Comparison of ENCODE assay signal across 12 mouse cellular contexts in the genomic region with DNA sequence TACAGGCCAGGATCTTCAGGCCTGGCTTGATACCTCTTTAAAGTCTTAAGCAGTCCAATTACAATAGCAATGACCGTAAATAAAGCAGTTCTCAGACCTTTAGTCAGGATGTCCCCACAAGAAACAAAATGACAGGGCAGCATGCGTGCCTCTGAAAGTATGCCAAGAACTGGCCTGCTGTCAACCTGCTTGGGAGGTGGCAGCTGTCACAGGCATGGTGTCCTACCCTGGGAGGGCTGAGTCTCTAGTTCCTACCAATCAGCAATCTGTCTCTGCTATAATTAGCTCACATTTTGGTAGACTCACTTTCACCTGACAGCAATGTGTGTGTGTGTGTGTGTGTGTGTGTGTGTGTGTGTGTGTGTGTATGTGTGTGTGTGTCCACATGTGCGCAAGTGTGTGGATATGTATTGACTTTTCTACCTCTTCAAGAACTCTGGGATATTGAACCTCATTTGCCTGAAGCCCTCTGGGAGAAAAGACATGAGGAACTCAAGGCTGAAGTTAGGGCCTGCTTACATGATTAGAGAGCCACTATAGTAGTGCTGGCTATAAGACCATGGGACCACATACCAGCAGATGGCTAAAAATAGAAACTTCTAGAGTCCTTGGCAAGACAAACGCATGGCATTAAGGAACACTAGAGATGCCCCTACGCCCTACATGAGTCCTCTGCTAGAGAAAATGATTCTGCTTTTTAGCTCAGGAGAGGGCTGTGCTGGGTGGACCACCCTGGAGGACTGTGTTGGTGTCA. TPM values are rescaled to one million over a fixed set of nuclear protein-coding genes. Genes with fewer than 3 reads are reported as not detected.
DNase-seq lines count a peak whose midpoint lies in the region; ATAC-seq and TF ChIP-seq lines count a peak whose summit lies in the region.
"Had no signal": no experiment of that assay in that cellular context is flagged by ENCODE, and none has a peak within 500 bp of the region (broad histone marks: within the 10 kb centered on the region; RNA-seq: fewer than 3 reads in every experiment).

No protein-coding gene starts in this region.

- peak; percentile 56 for DNase-seq in midbrain, postnatal 0 days (ENCODE audit: low spot score)
- no peak for DNase-seq in midbrain, embryonic 14.5 days
- DNase-seq in cerebellum, adult 9-10 months: peak; percentile 92
- peak in 1 of 2 experiments; percentile 69 for DNase-seq in heart, adult 2 months
- DNase-seq in heart, postnatal 4 days: peak; percentile 67
- no peak for DNase-seq in thymus, postnatal 25 days
- no peak for DNase-seq in lung, adult 2 months
- DNase-seq in layer of hippocampus, postnatal 36 days: no peak
- DNase-seq: adrenal gland, postnatal 14 days; forebrain, postnatal 0 days had no signal

- ATAC-seq in midbrain, postnatal 0 days (ENCODE audit: low FRiP score): no peak
- no peak for ATAC-seq in midbrain, embryonic 14.5 days (ENCODE audit: low FRiP score, low TSS enrichment)
- ATAC-seq: forebrain, postnatal 0 days; Patski had no signal

- no peaks in the 10 kb centered on the region for H3K79me2 ChIP-seq in heart, adult 2 months (replicated peaks; ENCODE audit: control insufficient read depth, insufficient read depth, low read length)

- TF ChIP-seq EP300 in heart, adult 2 months (IDR thresholded peaks at IDR 0.05; ENCODE audit: insufficient read depth, low read depth, low read length): peak; percentile 77

- H3K27me3 ChIP-seq in midbrain, postnatal 0 days (ENCODE audit: insufficient read depth, low read length): no peaks in the 10 kb centered on the region
- no peaks in the 10 kb centered on the region for H3K27me3 ChIP-seq in midbrain, embryonic 14.5 days (ENCODE audit: control insufficient read depth, insufficient read depth, low read length)
- H3K27me3 ChIP-seq in heart, adult 2 months (ENCODE audit: control insufficient read depth, insufficient read depth, low read length): no peaks in the 10 kb centered on the region
- H3K27me3 ChIP-seq: limb, embryonic 15.5 days; Patski had no signal

- H3K4me1 ChIP-seq in midbrain, postnatal 0 days (ENCODE audit: insufficient read depth, low read length): no peaks in the 10 kb centered on the region
- H3K4me1 ChIP-seq in midbrain, embryonic 14.5 days (ENCODE audit: control insufficient read depth, insufficient read depth, low read length): 0 out of 2 replicates have a peak, but pooled peaks cover 5% of the 10 kb centered on the region
- H3K4me1 ChIP-seq in heart, adult 2 months (ENCODE audit: control insufficient read depth, insufficient read depth, low read length): peaks cover 19% of the 10 kb centered on the region
- peaks cover 10% of the 10 kb centered on the region; the same call in 1 of the 2 replicates for H3K4me1 ChIP-seq in lung, adult 2 months (ENCODE audit: control insufficient read depth, insufficient read depth, low read length)

- H3K4me3 ChIP-seq in midbrain, postnatal 0 days (ENCODE audit: low read depth, low read length): no peak overlapping the region
- H3K4me3 ChIP-seq in midbrain, embryonic 14.5 days (replicated peaks; ENCODE audit: low read depth, low read length): no peak overlapping the region
- H3K4me3 ChIP-seq in heart, adult 2 months: no peak overlapping the region
- no peak overlapping the region for H3K4me3 ChIP-seq in lung, adult 2 months (replicated peaks; ENCODE audit: extremely low read depth, low read depth, low read length)
- H3K4me3 ChIP-seq: limb, embryonic 15.5 days had no signal

- no peak for TF ChIP-seq CTCF in midbrain, postnatal 0 days (IDR thresholded peaks at IDR 0.05)
- no peak for TF ChIP-seq CTCF in heart, adult 2 months (IDR thresholded peaks at IDR 0.05)
- TF ChIP-seq CTCF in lung, adult 2 months (IDR thresholded peaks at IDR 0.05; ENCODE audit: insufficient read depth, low read length): no peak

- no peak overlapping the region for H3K4me2 ChIP-seq in midbrain, postnatal 0 days (ENCODE audit: low read depth, low read length, poor library complexity, severe bottlenecking)
- H3K4me2 ChIP-seq in midbrain, embryonic 14.5 days (ENCODE audit: low read length): no peak overlapping the region
- H3K4me2 ChIP-seq: limb, embryonic 15.5 days had no signal

- intact Hi-C loops in heart, adult 2 months (cut with DNase I): loop anchor here (2.0 kb wide), 1 partner anchor 17 kb away; no protein-coding TSS in a partner anchor

- H3K9ac ChIP-seq in midbrain, postnatal 0 days (replicated peaks; ENCODE audit: low read length, poor library complexity, severe bottlenecking): no peak overlapping the region
- H3K9ac ChIP-seq in midbrain, embryonic 14.5 days (replicated peaks; ENCODE audit: low read length): no peak overlapping the region
- no peak overlapping the region; the same call in 1 of the 2 replicates for H3K9ac ChIP-seq in heart, adult 2 months (ENCODE audit: low read depth, low read length)
- H3K9ac ChIP-seq: forebrain, postnatal 0 days; limb, embryonic 15.5 days had no signal

- H3K9me3 ChIP-seq in midbrain, postnatal 0 days (ENCODE audit: low read length): no peaks in the 10 kb centered on the region
- H3K9me3 ChIP-seq in midbrain, embryonic 14.5 days (ENCODE audit: control insufficient read depth, low read length): no peaks in the 10 kb centered on the region
- H3K9me3 ChIP-seq: limb, embryonic 15.5 days had no signal

- TF ChIP-seq POLR2A in heart, adult 2 months (IDR thresholded peaks at IDR 0.05; ENCODE audit: insufficient read depth, low read depth, low read length): no peak
- TF ChIP-seq POLR2A in lung, adult 2 months (IDR thresholded peaks at IDR 0.05; ENCODE audit: borderline replicate concordance, extremely low read depth, low read depth, low read length): no peak

- 86% methylated on average over 5 of the region's 5 CpGs for WGBS in midbrain, postnatal 0 days
- 88% methylated on average over 5 of the region's 5 CpGs for WGBS in midbrain, embryonic 14.5 days
- 55% methylated on average over 5 of the region's 5 CpGs for WGBS in heart, adult 2 months
- 73% methylated on average over 5 of the region's 5 CpGs for WGBS in lung, adult 2 months

- no peak overlapping the region for H3K27ac ChIP-seq in midbrain, postnatal 0 days (ENCODE audit: low read depth, low read length)
- H3K27ac ChIP-seq in midbrain, embryonic 14.5 days (replicated peaks; ENCODE audit: low read depth, low read length): no peak overlapping the region
- peak overlapping the region; percentile 84 for H3K27ac ChIP-seq in heart, adult 2 months
- H3K27ac ChIP-seq: limb, embryonic 15.5 days had no signal

- no peaks in the 10 kb centered on the region for H3K36me3 ChIP-seq in midbrain, postnatal 0 days (ENCODE audit: insufficient read depth, low read length)
- H3K36me3 ChIP-seq in midbrain, embryonic 14.5 days (ENCODE audit: control insufficient read depth, insufficient read depth, low read length): no peaks in the 10 kb centered on the region
- no peaks in the 10 kb centered on the region for H3K36me3 ChIP-seq in heart, adult 2 months (ENCODE audit: control insufficient read depth, insufficient read depth, low read length)
- H3K36me3 ChIP-seq: limb, embryonic 15.5 days had no signal

RNA-seq across cellular contexts. Expression of a gene that starts 16.4 kb away (rescaled TPM):
- total RNA-seq in midbrain, postnatal 0 days (2014; rRNA removed): 5.0 and 10.0 TPM in 2 replicates
- polyA plus RNA-seq in midbrain, postnatal 0 days (2015; fragmentation: Nextera tagmentation; extraction: Ambion mirVana): 2.6 and 2.7 TPM in 2 replicates
- polyA plus RNA-seq in midbrain, embryonic 14.5 days (2014; fragmentation: Nextera tagmentation; extraction: Ambion mirVana): 0.47 and 2.0 TPM in 2 replicates
- 1 to 10 TPM; 4.3 to 6.3 TPM for total RNA-seq in heart, adult 2 months (2021)
- 4.5 and 4.6 TPM in 2 replicates for polyA plus RNA-seq in heart, adult 2 months (2012; rRNA removed)
- total RNA-seq in heart, postnatal 4 days (2021): 1 to 10 TPM; 2.0 TPM
- polyA plus RNA-seq in lung, adult 2 months (2012; rRNA removed): 1.4 and 1.7 TPM in 2 replicates
- total RNA-seq in layer of hippocampus, postnatal 36 days (2021): under 1 TPM; 0.25 to 0.61 TPM

RNA-seq across cellular contexts. Expression of a gene that starts 18.1 kb away (rescaled TPM):
- total RNA-seq in midbrain, postnatal 0 days (2014; rRNA removed): 15.6 and 20.4 TPM in 2 replicates
- polyA plus RNA-seq in midbrain, postnatal 0 days (2015; fragmentation: Nextera tagmentation; extraction: Ambion mirVana): 25.5 and 27.9 TPM in 2 replicates
- polyA plus RNA-seq in midbrain, embryonic 14.5 days (2014; fragmentation: Nextera tagmentation; extraction: Ambion mirVana): 29.5 and 34.7 TPM in 2 replicates
- total RNA-seq in heart, adult 2 months (2021): 10 to 100 TPM; 47.6 to 55.1 TPM
- polyA plus RNA-seq in heart, adult 2 months (2012; rRNA removed): 29.0 and 33.1 TPM in 2 replicates
- 10 to 100 TPM; 62.2 to 69.9 TPM for total RNA-seq in heart, postnatal 4 days (2021)
- polyA plus RNA-seq in lung, adult 2 months (2012; rRNA removed): 27.9 and 37.2 TPM in 2 replicates
- total RNA-seq in layer of hippocampus, postnatal 36 days (2021): 10 to 100 TPM; 37.5 to 37.7 TPM

RNA-seq across cellular contexts. Expression of a gene that starts 52.3 kb away (rescaled TPM):
- not detected in 2 replicates for total RNA-seq in midbrain, postnatal 0 days (2014; rRNA removed)
- polyA plus RNA-seq in midbrain, postnatal 0 days (2015; fragmentation: Nextera tagmentation; extraction: Ambion mirVana): not detected in 2 replicates
- 0.50 and 0.57 TPM in 2 replicates for polyA plus RNA-seq in midbrain, embryonic 14.5 days (2014; fragmentation: Nextera tagmentation; extraction: Ambion mirVana)
- under 1 TPM; 0.30 to 0.44 TPM for total RNA-seq in heart, adult 2 months (2021)
- polyA plus RNA-seq in heart, adult 2 months (2012; rRNA removed): not detected in 2 replicates
- total RNA-seq in heart, postnatal 4 days (2021): not detected
- not detected in 2 replicates for polyA plus RNA-seq in lung, adult 2 months (2012; rRNA removed)
- total RNA-seq in layer of hippocampus, postnatal 36 days (2021): not detected
- total RNA-seq: adrenal gland, postnatal 14 days; forebrain, postnatal 0 days had no signal
- polyA plus RNA-seq: forebrain, postnatal 0 days; Patski had no signal

Comparison
In these comparisons a context has a peak if more than half of its experiments do, and no peak if none do; other contexts are left out.
1. DNase-seq: peak in midbrain, postnatal 0 days (single experiment), cerebellum, adult 9-10 months (single experiment) and heart, postnatal 4 days (single experiment); none in midbrain, embryonic 14.5 days (single experiment), thymus, postnatal 25 days (single experiment), lung, adult 2 months (single experiment) and layer of hippocampus, postnatal 36 days (0 of 2).